Mouse (Mus musculus) right cerebral cortex, postnatal 36 days (tissue): ENCODE data around the gene Iqsec1.

Experiments
- DNase-seq, 2 experiments: peaks; one replicate each; pipeline ENCODE4 v3.0.0; 2022; ENCODE audit warnings: low spot score in 2 of 2, mixed read lengths in 1 of 2

Iqsec1 gene

DNA sequence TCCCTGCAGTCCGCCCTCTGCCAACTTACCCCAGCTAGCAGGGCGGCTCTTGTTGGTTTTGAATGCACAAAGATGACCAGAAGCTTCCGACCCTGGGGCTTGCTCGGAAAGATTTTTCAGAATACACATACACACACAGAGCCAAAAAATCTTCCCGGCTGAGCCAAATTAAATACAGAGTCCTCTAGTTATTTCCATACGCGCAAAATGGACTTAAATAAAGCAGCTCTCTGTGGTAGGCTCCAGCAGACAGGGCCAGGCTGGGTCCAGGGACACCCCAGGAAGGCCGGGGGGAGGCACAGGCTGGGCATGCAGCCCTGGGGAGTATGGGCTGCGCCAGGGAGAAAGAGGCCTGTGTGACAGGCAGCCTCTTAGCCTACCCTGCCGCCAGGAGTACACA lies 282.0 kb downstream of the Iqsec1 start:
- DNase-seq = peak; percentile 39 to 55

DNA sequence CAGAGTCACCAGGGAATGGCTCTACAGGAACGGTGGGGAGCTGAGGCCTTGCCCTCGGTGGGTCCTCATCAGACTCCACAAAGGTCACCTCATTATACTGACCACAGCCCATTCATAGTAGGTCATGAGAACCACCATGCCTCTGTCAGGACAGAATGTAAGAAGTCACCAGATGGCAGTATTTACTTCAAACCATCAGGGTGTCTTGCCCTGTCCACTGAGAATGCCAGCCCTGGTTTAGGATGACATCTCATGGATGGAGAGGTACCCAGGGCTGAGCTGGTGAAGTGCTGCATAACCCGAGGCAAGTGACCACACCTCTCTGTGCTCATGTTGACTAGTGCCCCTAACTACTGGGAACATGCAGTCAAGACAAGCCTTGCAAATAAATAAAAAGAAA lies 282.7 kb downstream of the Iqsec1 start:
- DNase-seq = no peak

DNA sequence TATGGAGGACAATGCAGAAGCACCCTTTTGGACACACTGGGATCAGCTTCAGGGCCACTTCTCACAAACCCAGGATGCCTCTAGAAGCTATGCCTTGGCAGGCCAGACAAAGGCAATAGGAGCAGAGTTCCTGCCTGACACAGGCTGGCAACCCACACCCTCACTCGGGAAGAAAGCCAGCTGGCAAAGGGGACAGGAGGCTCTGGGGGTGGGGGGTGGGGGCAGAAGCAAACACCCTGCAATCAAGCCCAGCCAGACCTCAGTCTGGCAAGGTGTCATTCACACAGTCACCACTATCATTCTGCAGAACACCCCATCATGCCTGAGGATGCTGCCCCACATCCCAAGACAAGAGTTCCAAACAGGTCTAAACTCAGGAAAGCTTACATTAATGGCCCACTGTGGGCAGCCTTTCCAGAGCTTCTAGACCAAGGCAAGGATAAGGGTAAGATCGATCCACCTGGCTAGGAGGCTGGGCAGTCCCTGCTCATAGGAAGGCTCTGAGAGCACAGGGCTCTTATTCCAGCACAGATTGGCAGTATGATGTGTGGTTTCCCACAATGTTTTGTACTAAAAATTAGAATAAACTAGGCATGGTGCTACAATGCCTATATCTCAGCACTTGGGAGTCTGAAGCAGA lies 283.7 kb downstream of the Iqsec1 start:
- no peak for DNase-seq

DNA sequence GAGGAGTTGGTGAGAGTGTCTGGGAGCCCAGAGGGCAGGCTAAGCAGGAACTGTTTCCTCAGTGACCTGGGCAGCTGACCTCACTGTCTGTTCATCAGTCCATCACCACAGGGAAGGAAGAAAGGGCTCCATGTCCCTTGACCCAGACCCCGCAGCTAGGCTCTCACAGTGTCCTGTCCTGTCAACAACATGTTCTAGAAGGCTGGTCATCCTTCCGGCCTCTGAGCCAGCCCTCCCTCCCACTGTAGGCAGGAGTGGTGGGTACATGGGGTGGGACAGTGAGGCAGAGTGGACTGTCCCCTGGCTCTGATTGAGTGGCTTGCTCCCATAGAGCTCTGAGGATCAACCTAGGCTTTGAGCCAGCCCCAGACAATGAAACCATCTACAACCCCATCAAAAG lies 284.7 kb downstream of the Iqsec1 start:
- no peak for DNase-seq

GRCm38 (mm10) chr6:90702837-90703735 lies 285.4 kb downstream of the Iqsec1 start:
- DNase-seq = no peak

DNA sequence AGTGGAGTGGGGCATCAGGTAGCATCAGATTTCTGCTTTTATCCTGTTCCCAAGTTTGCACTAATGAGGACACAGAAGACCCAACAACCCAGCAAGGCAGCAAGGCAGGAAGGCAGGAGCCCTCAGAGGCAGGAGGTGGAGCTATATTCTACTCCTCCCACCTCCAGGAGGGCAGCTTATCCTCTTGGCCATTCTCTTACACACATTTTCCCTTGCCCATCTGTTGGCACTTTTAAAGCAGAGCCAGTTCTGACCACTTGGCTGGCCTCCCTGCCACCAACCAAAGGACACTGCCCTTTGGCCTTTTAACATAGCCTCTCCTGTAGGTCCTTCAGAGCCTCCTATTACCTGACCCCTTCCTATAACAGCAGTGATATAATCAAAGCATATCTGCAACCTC lies 286.3 kb downstream of the Iqsec1 start:
- no peak for DNase-seq

DNA sequence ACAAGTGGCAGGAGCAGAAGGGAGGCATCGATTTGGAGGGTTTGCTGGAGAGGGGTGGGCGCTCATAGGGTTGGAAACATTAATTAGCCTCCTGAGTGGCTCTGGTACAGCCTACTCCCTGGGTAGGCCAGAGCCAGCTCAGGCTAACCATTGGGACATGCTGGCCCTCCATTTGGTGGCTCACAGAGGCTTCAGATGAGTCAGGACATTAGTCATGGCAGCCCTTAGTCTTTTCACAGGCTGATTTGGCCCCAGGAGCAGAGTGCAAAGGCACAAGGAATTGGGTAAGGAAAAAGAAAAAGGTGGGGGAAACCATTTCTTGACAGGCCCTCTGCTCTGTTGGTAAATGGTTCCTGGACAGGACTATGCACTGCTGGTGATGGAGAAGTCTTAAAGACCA lies 287.1 kb downstream of the Iqsec1 start:
- DNase-seq = no peak

- DNase-seq = no peak
Measured at GRCm38 (mm10) chr6:90700737-90701136, 287.7 kb downstream of the Iqsec1 start.

DNA sequence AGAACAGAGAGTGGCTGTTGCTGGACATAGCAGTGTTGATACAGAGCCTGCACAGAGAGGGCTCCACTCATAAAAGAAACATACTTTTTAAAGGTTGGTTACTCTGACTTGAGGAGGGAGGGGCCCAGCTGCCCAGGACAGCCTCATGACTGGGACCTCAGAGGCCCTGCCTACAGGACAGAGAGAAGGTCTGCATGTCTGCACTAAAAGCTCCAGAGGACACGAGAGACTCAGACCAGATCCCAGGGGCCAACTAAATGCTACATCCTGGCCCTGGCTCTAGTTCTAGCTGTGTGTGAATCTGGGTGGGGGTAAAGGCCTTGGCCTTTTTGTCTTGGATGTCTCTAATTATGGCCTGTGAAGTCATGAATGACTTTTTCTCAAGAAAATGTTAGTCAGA lies 288.4 kb downstream of the Iqsec1 start:
- DNase-seq = no peak

GRCm38 (mm10) chr6:90698843-90699242 lies 289.6 kb downstream of the Iqsec1 start:
- DNase-seq = no peak

GRCm38 (mm10) chr6:90695754-90696153 lies 292.7 kb downstream of the Iqsec1 start:
- DNase-seq = no peak

DNA sequence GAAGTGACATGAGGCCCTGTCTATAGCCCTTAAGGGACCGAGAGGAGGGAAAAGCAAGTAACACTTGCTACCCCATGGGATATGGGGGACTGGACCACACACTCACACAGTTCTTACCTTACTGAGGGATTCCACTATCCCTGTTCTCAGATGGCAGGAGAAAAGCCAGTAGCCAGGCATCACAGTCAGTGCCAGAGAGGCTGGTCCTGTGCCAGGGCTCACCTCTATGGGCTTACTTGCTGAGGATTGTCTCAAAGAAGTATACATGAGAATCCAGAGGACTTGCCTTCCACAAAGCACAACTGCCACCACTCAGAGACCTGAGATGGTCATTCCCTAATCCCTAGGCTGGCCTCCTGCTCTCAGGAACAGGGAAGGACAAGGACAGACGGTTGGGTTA lies 296.1 kb downstream of the Iqsec1 start:
- DNase-seq = no peak

DNA sequence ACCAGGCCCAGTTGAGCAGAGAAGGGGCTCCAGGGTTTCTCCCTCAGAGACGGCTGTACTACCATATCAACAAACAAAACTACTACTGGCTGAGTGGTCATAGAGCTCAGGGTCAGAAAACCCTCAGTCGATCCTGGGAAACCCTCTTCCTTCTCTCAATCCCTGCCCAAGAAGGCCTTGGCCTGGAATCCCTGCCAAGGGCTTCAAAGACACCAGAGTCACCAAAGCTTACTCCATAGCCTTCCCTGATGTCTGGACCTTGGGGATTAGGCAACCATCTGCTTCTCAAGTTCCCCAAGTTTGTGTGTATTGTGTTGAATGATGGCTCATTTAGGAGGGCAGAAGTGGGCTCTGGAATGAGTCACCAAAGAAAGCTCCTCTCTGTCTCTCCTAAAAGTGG lies 296.6 kb downstream of the Iqsec1 start:
- DNase-seq = no peak

DNA sequence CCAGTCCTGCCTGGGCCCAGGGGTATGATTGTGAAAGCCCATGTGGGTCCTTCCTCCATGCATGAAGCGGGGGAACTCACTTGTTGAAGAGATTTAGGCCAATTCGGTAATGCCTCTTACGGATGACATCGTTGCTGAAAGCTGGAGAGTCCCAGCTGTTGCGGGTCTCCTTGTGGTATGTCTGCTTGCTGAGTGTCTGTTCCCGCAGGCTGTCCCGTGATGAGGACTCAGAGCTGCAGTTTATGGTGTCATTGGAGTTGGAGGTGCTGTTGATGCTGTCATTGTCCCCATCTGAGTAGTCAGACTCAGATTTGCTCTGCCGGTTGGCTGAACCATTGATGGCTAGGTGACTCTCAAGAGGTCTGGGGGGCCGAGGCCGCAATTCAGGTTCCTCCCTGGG lies 299.0 kb downstream of the Iqsec1 start:
- DNase-seq = no peak

- DNase-seq = no peak
Measured at GRCm38 (mm10) chr6:90688742-90689141, 299.7 kb downstream of the Iqsec1 start.

GRCm38 (mm10) chr6:90688003-90688402 lies 300.5 kb downstream of the Iqsec1 start:
- no peak for DNase-seq

DNA sequence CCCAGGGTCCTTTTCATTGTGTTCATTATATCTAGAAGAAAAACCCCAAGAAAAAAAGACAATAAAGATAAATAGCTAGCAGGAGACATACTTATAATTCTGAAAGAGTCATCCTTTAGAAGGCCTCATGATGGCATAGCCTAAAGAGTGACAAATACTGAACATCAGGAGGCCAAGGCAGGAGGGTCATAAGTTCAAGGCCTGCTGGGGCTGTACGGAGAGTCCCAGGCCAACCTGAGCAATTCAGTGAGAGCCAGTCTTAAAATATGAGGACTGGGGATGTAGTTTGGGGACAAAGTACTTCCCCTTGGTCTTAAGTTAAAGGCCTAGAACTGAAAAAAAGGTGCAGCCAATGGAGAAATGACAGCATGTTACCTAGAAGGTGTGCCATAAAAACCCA lies 301.7 kb downstream of the Iqsec1 start:
- DNase-seq = no peak

DNA sequence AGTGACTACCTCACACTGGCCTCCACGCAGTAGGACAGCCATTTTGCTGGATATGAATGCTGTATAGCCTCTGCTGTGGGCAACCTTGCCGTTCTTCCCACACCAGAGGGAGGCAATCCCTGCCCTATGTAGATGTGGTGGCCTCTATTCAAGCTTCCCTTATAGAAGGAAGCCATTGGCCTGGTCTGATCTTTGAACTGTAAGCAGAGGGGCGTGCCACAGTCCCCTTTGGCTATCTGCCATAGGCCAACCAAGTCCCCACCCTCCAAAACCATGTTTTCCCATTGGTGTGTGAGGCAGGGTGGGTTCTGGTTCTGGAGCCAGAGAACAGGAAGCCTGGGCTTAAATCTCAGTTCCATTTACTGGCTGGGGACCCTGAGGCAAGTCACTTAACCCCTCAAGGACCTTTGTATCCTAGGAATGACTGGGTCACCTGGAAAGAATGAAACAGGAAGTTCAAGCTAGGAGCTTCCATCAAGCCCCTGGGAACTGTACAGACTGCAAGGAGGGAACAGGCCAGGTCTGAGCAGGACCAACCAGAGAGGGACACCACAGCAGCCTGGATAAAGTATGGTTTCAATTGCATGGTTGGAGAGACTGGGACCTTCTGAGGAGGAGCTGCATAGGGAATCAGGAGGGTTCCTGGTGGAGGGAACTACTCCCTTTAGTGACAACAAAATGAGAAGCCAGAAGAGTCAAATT lies 304.5 kb downstream of the Iqsec1 start:
- DNase-seq = no peak

- DNase-seq = no peak
Measured at GRCm38 (mm10) chr6:90680401-90680800, 308.1 kb downstream of the Iqsec1 start.

GRCm38 (mm10) chr6:90678759-90679158 lies 309.7 kb downstream of the Iqsec1 start:
- no peak for DNase-seq

DNA sequence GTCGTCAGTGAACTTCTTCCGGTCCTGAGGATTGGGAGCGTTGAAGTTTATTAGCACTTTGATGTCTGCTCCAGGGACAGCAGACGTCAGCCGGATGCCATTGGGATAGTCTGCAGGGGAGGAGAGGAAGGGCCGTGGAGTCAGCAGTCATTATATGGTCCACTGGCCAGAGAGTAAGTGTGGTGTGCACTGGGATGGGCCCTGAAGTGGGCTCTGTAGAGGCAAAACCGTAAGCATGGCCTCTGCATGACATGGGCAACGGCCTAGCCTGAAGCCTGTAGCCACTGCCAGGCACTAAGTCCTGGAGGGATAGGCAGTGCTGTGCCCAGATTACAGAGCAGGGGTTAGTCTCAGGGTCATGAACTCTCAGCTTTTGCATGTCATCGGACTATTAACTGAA lies 319.8 kb downstream of the Iqsec1 start:
- DNase-seq = no peak

GRCm38 (mm10) chr6:90663736-90664135 lies 324.7 kb downstream of the Iqsec1 start:
- no peak for DNase-seq

GRCm38 (mm10) chr6:90662148-90662547 lies 326.3 kb downstream of the Iqsec1 start:
- no peak for DNase-seq
